8 mouse cellular contexts compared by ENCODE assay signal in genomic region chr11:102900763-102901162, GRCm38 (mm10). TPM values are rescaled to one million over a fixed set of nuclear protein-coding genes. Genes with fewer than 3 reads are reported as not detected.
DNase-seq lines count a peak whose midpoint lies in the region; ATAC-seq and TF ChIP-seq lines count a peak whose summit lies in the region.

Gfap (minus strand) TSS chr11:102900912.

- no peak within 1 kb of the TSS for H3K4me3 ChIP-seq in C2C12 (ENCODE audit: insufficient read depth, poor library complexity, severe bottlenecking)
- H3K4me3 ChIP-seq in embryonic facial prominence, embryonic 14.5 days (ENCODE audit: low read depth, low read length) = no peak within 1 kb of the TSS
- H3K4me3 ChIP-seq in heart, embryonic 12.5 days = no peak within 1 kb of the TSS
- H3K4me3 ChIP-seq in kidney, postnatal 0 days (replicated peaks; ENCODE audit: low read depth, low read length) = no peak within 1 kb of the TSS
- no peak within 1 kb of the TSS for H3K4me3 ChIP-seq in liver, postnatal 0 days (ENCODE audit: low read depth, low read length)

- ATAC-seq in embryonic facial prominence, embryonic 14.5 days (ENCODE audit: low read depth) = peak; percentile 76
- ATAC-seq in heart, embryonic 12.5 days (ENCODE audit: insufficient number of reproducible peaks, low FRiP score) = no peak
- ATAC-seq in kidney, postnatal 0 days (replicated peaks; ENCODE audit: low FRiP score, low read depth) = peak; percentile 50; the same call in 1 of the 2 replicates
- no peak for ATAC-seq in liver, postnatal 0 days
- peak; percentile 59; the same call in 1 of the 2 replicates for ATAC-seq in neutrophil, adult 5-6 weeks (ENCODE audit: extremely low read depth, insufficient number of reproducible peaks, low FRiP score, poor library complexity, severe bottlenecking)

- no peaks in the 10 kb centered on the region for H3K79me2 ChIP-seq in C2C12 (ENCODE audit: control insufficient read depth, insufficient read depth)

- H3K4me1 ChIP-seq in embryonic facial prominence, embryonic 14.5 days (ENCODE audit: control insufficient read depth, insufficient read depth, low read length) = 0 out of 2 replicates have a peak, but pooled peaks cover 4% of the 10 kb centered on the region
- no peaks in the 10 kb centered on the region for H3K4me1 ChIP-seq in heart, embryonic 12.5 days (replicated peaks)
- H3K4me1 ChIP-seq in kidney, postnatal 0 days (replicated peaks; ENCODE audit: insufficient read depth, low read length) = no peaks in the 10 kb centered on the region
- H3K4me1 ChIP-seq in liver, postnatal 0 days (ENCODE audit: insufficient read depth) = peaks cover 8% of the 10 kb centered on the region

- H3K9ac ChIP-seq in embryonic facial prominence, embryonic 14.5 days (ENCODE audit: low read depth, low read length) = no peak within 1 kb of the TSS
- H3K9ac ChIP-seq in heart, embryonic 12.5 days = no peak within 1 kb of the TSS
- H3K9ac ChIP-seq in kidney, postnatal 0 days (ENCODE audit: low read depth, low read length) = no peak within 1 kb of the TSS
- H3K9ac ChIP-seq in liver, postnatal 0 days (replicated peaks) = no peak within 1 kb of the TSS

- no peaks in the 10 kb centered on the region for H3K79me3 ChIP-seq in C2C12 (ENCODE audit: low read depth)

- H3K27ac ChIP-seq in embryonic facial prominence, embryonic 14.5 days (replicated peaks; ENCODE audit: low read depth, low read length) = no peak within 1 kb of the TSS
- no peak within 1 kb of the TSS for H3K27ac ChIP-seq in heart, embryonic 12.5 days (ENCODE audit: poor library complexity, severe bottlenecking)
- no peak within 1 kb of the TSS for H3K27ac ChIP-seq in kidney, postnatal 0 days
- H3K27ac ChIP-seq in liver, postnatal 0 days (ENCODE audit: low read depth) = no peak within 1 kb of the TSS

- no peaks in the 10 kb centered on the region for H3K27me3 ChIP-seq in C2C12 (ENCODE audit: control insufficient read depth, insufficient read depth, insufficient read length)
- H3K27me3 ChIP-seq in embryonic facial prominence, embryonic 14.5 days (replicated peaks; ENCODE audit: control insufficient read depth, insufficient read depth, low read length) = no peaks in the 10 kb centered on the region
- peaks cover 29% of the 10 kb centered on the region for H3K27me3 ChIP-seq in heart, embryonic 12.5 days (replicated peaks)
- H3K27me3 ChIP-seq in kidney, postnatal 0 days (ENCODE audit: insufficient read depth, low read length) = no peaks in the 10 kb centered on the region
- peaks cover 6% of the 10 kb centered on the region; the same call in 1 of the 2 replicates for H3K27me3 ChIP-seq in liver, postnatal 0 days (ENCODE audit: insufficient read depth, low read length)

- TF ChIP-seq CTCF in C2C12 (IDR thresholded peaks at IDR 0.05; ENCODE audit: control insufficient read depth, insufficient read depth, insufficient read length) = peak; percentile 77
- TF ChIP-seq CTCF in kidney, postnatal 0 days (IDR thresholded peaks at IDR 0.05; ENCODE audit: low read depth) = peak; percentile 98
- peak; percentile 99 for TF ChIP-seq CTCF in liver, postnatal 0 days (IDR thresholded peaks at IDR 0.05; ENCODE audit: low read depth)

- peaks cover 11% of the 10 kb centered on the region for H3K36me3 ChIP-seq in C2C12 (ENCODE audit: control insufficient read depth, insufficient read depth)
- H3K36me3 ChIP-seq in embryonic facial prominence, embryonic 14.5 days (ENCODE audit: control insufficient read depth, insufficient read depth, low read length) = peaks cover 8% of the 10 kb centered on the region
- peaks cover 3% of the 10 kb centered on the region; the same call in 1 of the 2 replicates for H3K36me3 ChIP-seq in heart, embryonic 12.5 days
- H3K36me3 ChIP-seq in kidney, postnatal 0 days (ENCODE audit: insufficient read depth, low read length) = 0 out of 2 replicates have a peak, but pooled peaks cover 3% of the 10 kb centered on the region
- H3K36me3 ChIP-seq in liver, postnatal 0 days (replicated peaks; ENCODE audit: insufficient read depth, low read length) = peaks cover 6% of the 10 kb centered on the region

- no peak within 1 kb of the TSS for H3ac ChIP-seq in C2C12 (ENCODE audit: control insufficient read depth, insufficient read length, low read depth)

- 15% methylated on average over 7 of the region's 7 CpGs for WGBS in embryonic facial prominence, embryonic 14.5 days
- 9% methylated on average over 7 of the region's 7 CpGs for WGBS in heart, embryonic 12.5 days
- 6% methylated on average over 7 of the region's 7 CpGs for WGBS in kidney, postnatal 0 days
- 10% methylated on average over 7 of the region's 7 CpGs for WGBS in liver, postnatal 0 days (ENCODE audit: insufficient replicate concordance)

- DNase-seq in adrenal gland, postnatal 4 days (ENCODE audit: low spot score in 2 of 2) = peak; percentile 61 to 67
- peak; percentile 80 for DNase-seq in embryonic facial prominence, embryonic 14.5 days (ENCODE audit: low spot score)
- DNase-seq in kidney, postnatal 0 days (ENCODE audit: low spot score) = peak; percentile 94
- peak; percentile 84 for DNase-seq in liver, postnatal 0 days
- DNase-seq in testis, postnatal 10 days (ENCODE audit: low spot score) = peak; percentile 92

- H3K4me2 ChIP-seq in embryonic facial prominence, embryonic 14.5 days (ENCODE audit: low read depth, low read length) = no peak within 1 kb of the TSS
- 0 out of 2 replicates have a peak within 1 kb of the TSS, but pooled peaks have one; percentile 1 for H3K4me2 ChIP-seq in heart, embryonic 12.5 days
- no peak within 1 kb of the TSS; the same call in 1 of the 2 replicates for H3K4me2 ChIP-seq in kidney, postnatal 0 days (ENCODE audit: low read length)
- H3K4me2 ChIP-seq in liver, postnatal 0 days (ENCODE audit: low read depth, low read length) = peak within 1 kb of the TSS; percentile 14; the same call in 1 of the 2 replicates

- no peak for TF ChIP-seq EP300 in liver, postnatal 0 days (IDR thresholded peaks at IDR 0.05; ENCODE audit: low read depth)

- H3K9me3 ChIP-seq in embryonic facial prominence, embryonic 14.5 days (ENCODE audit: control insufficient read depth, low read length) = no peaks in the 10 kb centered on the region
- H3K9me3 ChIP-seq in heart, embryonic 12.5 days (replicated peaks) = no peaks in the 10 kb centered on the region
- no peaks in the 10 kb centered on the region for H3K9me3 ChIP-seq in kidney, postnatal 0 days (replicated peaks; ENCODE audit: low read length)
- no peaks in the 10 kb centered on the region for H3K9me3 ChIP-seq in liver, postnatal 0 days (ENCODE audit: low read length)

TF ChIP-seq in C2C12, 6 proteins besides CTCF, POLR2A, EP300 and RAD21:
- TF ChIP-seq MYOG (IDR thresholded peaks at IDR 0.05; ENCODE audit: control insufficient read depth, extremely low read depth, insufficient read length) = no peak
- no peak for TF ChIP-seq USF1 (IDR thresholded peaks at IDR 0.05; ENCODE audit: low read depth)
- no peak for TF ChIP-seq MYOD1 (IDR thresholded peaks at IDR 0.05; ENCODE audit: control insufficient read depth, insufficient read length, low read depth)
- TF ChIP-seq FOSL1 (IDR thresholded peaks at IDR 0.05; ENCODE audit: insufficient read depth, low read length, poor library complexity, severe bottlenecking) = no peak
- TF ChIP-seq CEBPB (IDR thresholded peaks at IDR 0.05; ENCODE audit: low read depth) = no peak
- no peak for TF ChIP-seq MAX (IDR thresholded peaks at IDR 0.05)

RNA-seq across cellular contexts. Expression of gene Gfap, which starts in this region (rescaled TPM):
- polyA plus RNA-seq in C2C12 (2012; fragmentation: generic; extraction: Trizol) = 0.02 TPM
- total RNA-seq in adrenal gland, postnatal 4 days (2021) = 1 to 10 TPM; 1.1 to 1.3 TPM
- polyA plus RNA-seq in embryonic facial prominence, embryonic 14.5 days (2014; fragmentation: Nextera tagmentation; extraction: Ambion mirVana) = 0.31 and 0.45 TPM in 2 replicates
- 0.12 and 0.17 TPM in 2 replicates for polyA plus RNA-seq in heart, embryonic 12.5 days (2016; fragmentation: Nextera tagmentation; extraction: Ambion mirVana)
- polyA plus RNA-seq in kidney, postnatal 0 days (2015; fragmentation: Nextera tagmentation; extraction: Ambion mirVana) = 0.20 and 0.33 TPM in 2 replicates
- 3.6 and 3.8 TPM in 2 replicates for polyA plus RNA-seq in liver, postnatal 0 days (2015; fragmentation: Nextera tagmentation; extraction: Ambion mirVana)
- 0.37 TPM in 1 of 2 replicates, not detected in the other for total RNA-seq in neutrophil, adult 5-6 weeks (2017)

Comparison
In these comparisons a context has a peak if more than half of its experiments do, and no peak if none do; other contexts are left out.
1. Peak in DNase-seq and ATAC-seq in embryonic facial prominence, embryonic 14.5 days; RNA of the gene not detected or under 1 TPM.
2. Peak in DNase-seq and ATAC-seq in kidney, postnatal 0 days; RNA of the gene not detected or under 1 TPM.
3. Peak in ATAC-seq in neutrophil, adult 5-6 weeks; RNA of the gene not detected or under 1 TPM.
4. H3K4me2 ChIP-seq: peak in heart, embryonic 12.5 days (single experiment) and liver, postnatal 0 days (single experiment); none in embryonic facial prominence, embryonic 14.5 days (single experiment) and kidney, postnatal 0 days (single experiment).
5. Peak in every context shown above with its lines, with median percentiles within 50 percentile points of each other: CTCF ChIP-seq and DNase-seq.